Mouse (Mus musculus): ENCODE measurements around the gene Cep126. TPM values are rescaled to one million over a fixed set of nuclear protein-coding genes. Genes with fewer than 3 reads are reported as not detected.
A peak's percentile ranks its signal among the peaks of the same experiment; 100 is the strongest.

The Cep126 gene
- polyA plus RNA-seq (2011; ENCODE audit: insufficient read depth, insufficient read length, low read depth, missing spikeins) = 16.2 and 17.5 TPM in 2 replicates

- Histone ChIP-seq H3K27me3 (ENCODE audit: control insufficient read depth, insufficient read depth, low read length, poor library complexity, severe bottlenecking) (no peaks in the 10 kb centered on the region), H3K9me3 (replicated peaks; ENCODE audit: control insufficient read depth, insufficient read depth, low read length, poor library complexity, severe bottlenecking) (no peaks in the 10 kb centered on the region), H3K27ac (ENCODE audit: insufficient read depth, low read length) (no peak within 1 kb of the TSS; the same call in 1 of the 2 replicates), H3K4me1 (ENCODE audit: control insufficient read depth, insufficient read depth, low read length) (no peaks in the 10 kb centered on the region), H3K36me3 (ENCODE audit: control insufficient read depth, insufficient read depth, low read length, poor library complexity, severe bottlenecking) (no peaks in the 10 kb centered on the region), H3K9ac (ENCODE audit: low read depth, poor library complexity, severe bottlenecking) (peak within 1 kb of the TSS; percentile 77), H3K4me3 (ENCODE audit: low read depth, low read length) (peak within 1 kb of the TSS; percentile 83)
- TF ChIP-seq POLR2A (IDR thresholded peaks at IDR 0.05; ENCODE audit: insufficient read depth, low read length) = no peak
- TF ChIP-seq CTCF (IDR thresholded peaks at IDR 0.05; ENCODE audit: low read depth, low read length) = no peak
Measured at GRCm38 (mm10) chr9:8134117-8134574, at the start of gene Cep126. Cep126 (minus strand) TSS chr9:8134294.

DNA sequence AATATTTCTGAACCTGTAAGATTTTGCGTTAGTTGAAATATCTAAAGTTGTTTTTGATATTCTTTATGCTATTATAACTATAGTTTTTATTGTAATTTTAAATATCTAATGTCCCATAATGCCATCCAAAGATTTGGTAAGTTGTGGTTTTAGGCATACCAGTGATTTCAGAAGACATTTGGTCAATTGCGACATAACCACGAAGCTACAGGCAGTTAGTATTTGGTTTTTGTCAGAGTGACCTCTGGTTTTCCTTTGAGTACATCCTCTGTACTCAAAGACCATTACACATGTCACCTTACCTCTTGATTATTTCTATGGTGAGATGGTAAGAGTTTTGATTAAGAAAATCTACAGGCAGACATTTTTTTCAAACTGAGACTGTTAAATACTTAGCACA is 45.5 kb upstream of the Cep126 start:
- no peak overlapping the region for H3K4me3 ChIP-seq (ENCODE audit: low read depth, low read length)
- H3K9ac ChIP-seq (ENCODE audit: low read depth, poor library complexity, severe bottlenecking) = no peak overlapping the region
- peaks cover 3% of the 10 kb centered on the region; the same call in 1 of the 2 replicates for H3K9me3 ChIP-seq (replicated peaks; ENCODE audit: control insufficient read depth, insufficient read depth, low read length, poor library complexity, severe bottlenecking)
- no peaks in the 10 kb centered on the region for H3K4me1 ChIP-seq (ENCODE audit: control insufficient read depth, insufficient read depth, low read length)
- TF ChIP-seq EP300 (IDR thresholded peaks at IDR 0.05; ENCODE audit: insufficient read depth, low read depth, low read length) (no peak), CTCF (IDR thresholded peaks at IDR 0.05; ENCODE audit: low read depth, low read length) (no peak), POLR2A (IDR thresholded peaks at IDR 0.05; ENCODE audit: insufficient read depth, low read length) (no peak)
- no peak overlapping the region for H3K27ac ChIP-seq (ENCODE audit: insufficient read depth, low read length)
- no peaks in the 10 kb centered on the region for H3K27me3 ChIP-seq (ENCODE audit: control insufficient read depth, insufficient read depth, low read length, poor library complexity, severe bottlenecking)
- no peaks in the 10 kb centered on the region for H3K36me3 ChIP-seq (ENCODE audit: control insufficient read depth, insufficient read depth, low read length, poor library complexity, severe bottlenecking)

- Histone ChIP-seq H3K36me3 (ENCODE audit: control insufficient read depth, insufficient read depth, low read length, poor library complexity, severe bottlenecking) (no peaks in the 10 kb centered on the region), H3K4me1 (ENCODE audit: control insufficient read depth, insufficient read depth, low read length) (no peaks in the 10 kb centered on the region), H3K27ac (ENCODE audit: insufficient read depth, low read length) (no peak overlapping the region), H3K4me3 (ENCODE audit: low read depth, low read length) (no peak overlapping the region), H3K27me3 (ENCODE audit: control insufficient read depth, insufficient read depth, low read length, poor library complexity, severe bottlenecking) (no peaks in the 10 kb centered on the region), H3K9ac (ENCODE audit: low read depth, poor library complexity, severe bottlenecking) (no peak overlapping the region), H3K9me3 (replicated peaks; ENCODE audit: control insufficient read depth, insufficient read depth, low read length, poor library complexity, severe bottlenecking) (peaks cover 3% of the 10 kb centered on the region; the same call in 1 of the 2 replicates)
- TF ChIP-seq CTCF (IDR thresholded peaks at IDR 0.05; ENCODE audit: low read depth, low read length) (no peak), POLR2A (IDR thresholded peaks at IDR 0.05; ENCODE audit: insufficient read depth, low read length) (no peak), EP300 (IDR thresholded peaks at IDR 0.05; ENCODE audit: insufficient read depth, low read depth, low read length) (no peak)
Measured at GRCm38 (mm10) chr9:8177099-8177498, 43.0 kb upstream of the Cep126 start.

DNA sequence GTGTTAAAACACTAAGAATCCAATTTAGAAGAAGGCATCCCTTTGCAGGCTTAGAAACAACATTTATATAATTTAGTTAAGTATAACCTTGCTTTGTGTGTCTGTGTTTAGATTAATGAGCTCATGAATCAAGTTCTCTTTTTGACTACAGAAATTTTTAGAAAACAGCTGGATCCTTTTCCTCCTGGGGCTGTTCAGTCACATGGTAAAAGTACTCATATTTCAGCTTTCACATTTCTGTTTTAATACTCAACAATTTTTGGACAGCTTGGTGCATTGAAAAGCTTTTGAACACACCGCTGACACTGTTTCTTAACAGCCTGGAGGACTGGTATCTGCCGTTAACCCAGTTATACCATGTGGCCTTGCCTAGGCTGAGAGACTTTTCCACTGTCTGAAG is 22.9 kb upstream of the Cep126 start:
- Histone ChIP-seq H3K36me3 (ENCODE audit: control insufficient read depth, insufficient read depth, low read length, poor library complexity, severe bottlenecking) (no peaks in the 10 kb centered on the region), H3K27me3 (ENCODE audit: control insufficient read depth, insufficient read depth, low read length, poor library complexity, severe bottlenecking) (no peaks in the 10 kb centered on the region)
- TF ChIP-seq EP300 (IDR thresholded peaks at IDR 0.05; ENCODE audit: insufficient read depth, low read depth, low read length) = no peak

DNA sequence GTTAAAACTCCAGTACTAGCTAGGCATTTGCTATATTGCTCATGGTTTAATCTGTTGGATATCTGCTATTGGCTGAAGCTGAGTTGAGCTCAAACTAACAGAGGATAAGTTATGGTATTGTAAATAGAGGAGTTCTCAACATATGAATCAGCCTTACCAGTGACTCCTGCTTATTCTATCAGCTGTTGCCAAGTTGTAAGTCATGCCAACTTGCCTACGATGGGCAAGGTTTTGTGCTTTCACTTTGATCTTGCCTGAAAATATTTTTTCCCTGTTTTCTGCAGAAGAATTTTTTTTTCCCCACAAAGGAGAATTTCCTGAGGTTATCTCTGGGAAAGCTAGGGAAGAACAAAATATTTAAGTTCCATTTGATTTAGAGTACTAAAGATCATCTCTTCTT is 5.4 kb upstream of the Cep126 start:
- Histone ChIP-seq H3K4me1 (ENCODE audit: control insufficient read depth, insufficient read depth, low read length) (no peaks in the 10 kb centered on the region), H3K27ac (ENCODE audit: insufficient read depth, low read length) (no peak overlapping the region), H3K4me3 (ENCODE audit: low read depth, low read length) (no peak overlapping the region), H3K36me3 (ENCODE audit: control insufficient read depth, insufficient read depth, low read length, poor library complexity, severe bottlenecking) (no peaks in the 10 kb centered on the region), H3K9me3 (replicated peaks; ENCODE audit: control insufficient read depth, insufficient read depth, low read length, poor library complexity, severe bottlenecking) (no peaks in the 10 kb centered on the region), H3K9ac (ENCODE audit: low read depth, poor library complexity, severe bottlenecking) (no peak overlapping the region), H3K27me3 (ENCODE audit: control insufficient read depth, insufficient read depth, low read length, poor library complexity, severe bottlenecking) (no peaks in the 10 kb centered on the region)
- TF ChIP-seq EP300 (IDR thresholded peaks at IDR 0.05; ENCODE audit: insufficient read depth, low read depth, low read length) (no peak), POLR2A (IDR thresholded peaks at IDR 0.05; ENCODE audit: insufficient read depth, low read length) (no peak), CTCF (IDR thresholded peaks at IDR 0.05; ENCODE audit: low read depth, low read length) (no peak)

More for the DNA sequence above, 22.9 kb upstream of the Cep126 start:
- no peak overlapping the region for H3K4me3 ChIP-seq (ENCODE audit: low read depth, low read length)
- no peak overlapping the region for H3K27ac ChIP-seq (ENCODE audit: insufficient read depth, low read length)
- no peaks in the 10 kb centered on the region for H3K4me1 ChIP-seq (ENCODE audit: control insufficient read depth, insufficient read depth, low read length)
- no peaks in the 10 kb centered on the region for H3K9me3 ChIP-seq (replicated peaks; ENCODE audit: control insufficient read depth, insufficient read depth, low read length, poor library complexity, severe bottlenecking)
- H3K9ac ChIP-seq (ENCODE audit: low read depth, poor library complexity, severe bottlenecking) = no peak overlapping the region

DNA sequence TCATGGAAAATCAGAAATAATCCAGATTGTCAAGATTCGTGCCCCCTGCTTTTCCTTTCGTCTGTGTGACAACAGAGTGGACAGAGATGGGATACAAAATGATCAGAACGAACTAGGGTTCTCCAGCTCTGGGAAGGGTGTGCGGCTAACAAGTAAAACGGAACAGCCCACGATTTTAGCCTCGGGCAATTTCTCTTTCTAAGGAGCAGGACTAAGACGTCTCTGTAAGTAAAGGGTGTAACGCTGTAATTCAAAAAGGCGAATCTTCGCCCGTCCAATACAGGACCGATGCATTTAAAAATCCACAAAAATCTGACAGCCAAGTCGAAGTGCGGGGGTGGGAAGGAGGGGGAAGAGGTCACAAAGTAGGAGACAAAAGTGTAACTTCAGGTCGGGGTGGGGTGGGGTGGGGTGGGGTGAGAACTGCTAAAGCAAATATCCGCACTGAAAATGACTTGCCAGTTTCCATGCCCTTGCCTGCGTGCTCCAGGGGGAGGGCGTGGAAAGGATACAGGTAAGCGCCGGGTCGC is 443 bp downstream of the Cep126 start:
- H3K9me3 ChIP-seq (replicated peaks; ENCODE audit: control insufficient read depth, insufficient read depth, low read length, poor library complexity, severe bottlenecking) = no peaks in the 10 kb centered on the region
- TF ChIP-seq EP300 (IDR thresholded peaks at IDR 0.05; ENCODE audit: insufficient read depth, low read depth, low read length) (no peak), POLR2A (IDR thresholded peaks at IDR 0.05; ENCODE audit: insufficient read depth, low read length) (no peak)
- H3K36me3 ChIP-seq (ENCODE audit: control insufficient read depth, insufficient read depth, low read length, poor library complexity, severe bottlenecking) = no peaks in the 10 kb centered on the region
- no peaks in the 10 kb centered on the region for H3K27me3 ChIP-seq (ENCODE audit: control insufficient read depth, insufficient read depth, low read length, poor library complexity, severe bottlenecking)
- peak overlapping the region; percentile 77 for H3K9ac ChIP-seq (ENCODE audit: low read depth, poor library complexity, severe bottlenecking)
- H3K4me1 ChIP-seq (ENCODE audit: control insufficient read depth, insufficient read depth, low read length) = no peaks in the 10 kb centered on the region
- H3K4me3 ChIP-seq (ENCODE audit: low read depth, low read length) = peak overlapping the region; percentile 83
- no peak overlapping the region for H3K27ac ChIP-seq (ENCODE audit: insufficient read depth, low read length)
